Mouse (Mus musculus) embryonic facial prominence, embryonic 13.5 days (tissue): ENCODE measurements around the gene Cdr2. TPM values are rescaled to one million over a fixed set of nuclear protein-coding genes. Genes with fewer than 3 reads are reported as not detected.

Experiments
- polyA plus RNA-seq: library from polyadenylated mRNA; unstranded; fragments of >200 nt; fragmentation: Nextera tagmentation; extraction: Ambion mirVana; gene quantifications from 2 replicates; pipeline ENCODE4 v1.2.1, GENCODE M21; 2015

The Cdr2 gene
- polyA plus RNA-seq, 1 experiment from 2014 or later: 10.5 TPM

Other genes starting within 250 kb of the Cdr2 start
- gene Vwa3a, start 243.0 kb downstream of the Cdr2 start, polyA plus RNA-seq: 0.15 and 0.28 TPM in 2 replicates
- not detected in 2 replicates for gene Gm5737, start 169.9 kb downstream of the Cdr2 start, polyA plus RNA-seq
- gene Eef2k, start 139.5 kb downstream of the Cdr2 start, polyA plus RNA-seq: 36.6 and 39.4 TPM in 2 replicates
- 37.9 and 38.2 TPM in 2 replicates for gene Polr3e, start 64.6 kb downstream of the Cdr2 start, polyA plus RNA-seq
- gene Mfsd13b, start 197 bp upstream of the Cdr2 start, polyA plus RNA-seq: 0.24 and 0.45 TPM in 2 replicates
- gene Mettl9, start 52.1 kb upstream of the Cdr2 start, polyA plus RNA-seq: 176 and 190 TPM in 2 replicates
- gene Igsf6, start 92.3 kb upstream of the Cdr2 start, polyA plus RNA-seq: 1.7 TPM in 2 replicates
- gene Otoa, start 99.3 kb upstream of the Cdr2 start, polyA plus RNA-seq: 0.12 and 0.18 TPM in 2 replicates